Mouse (Mus musculus) limb, embryonic 15.5 days (tissue): Measurements from ENCODE around the gene Vmn2r96. TPM values are rescaled to one million over a fixed set of nuclear protein-coding genes. Genes with fewer than 3 reads are reported as not detected.
"Not testable (repeated sequence)": the region's sequence is repeated elsewhere in the genome, so short reads cannot be mapped to it uniquely, and the experiment has no call there.

Experiments used
- ATAC-seq: fragments of 200-750 bp; cut with Nextera tagmentation; 2 replicates; pipeline ENCODE4 v1.8.0; 2017; ENCODE audit warnings: low read depth, moderate TSS enrichment; ENCODE audit not compliant: insufficient number of reproducible peaks, low FRiP score, low TSS enrichment
- H3K27ac ChIP-seq: fragments of 300-500 bp; sonication (generic); 2 replicates; pipeline ENCODE4 v1.5.1; 2015; ENCODE audit warnings: moderate library complexity, mild to moderate bottlenecking, inconsistent platforms
- H3K27me3 ChIP-seq: fragments of 300-500 bp; sonication (generic); 2 replicates; pipeline ENCODE4 v1.6.1; 2015; ENCODE audit warnings: inconsistent platforms
- H3K36me3 ChIP-seq: fragments of 300-500 bp; sonication (generic); 2 replicates; pipeline ENCODE4 v1.6.1; 2015; ENCODE audit warnings: inconsistent platforms
- H3K4me1 ChIP-seq: fragments of 300-500 bp; sonication (generic); 2 replicates; pipeline ENCODE4 v1.6.1; 2015; ENCODE audit warnings: inconsistent platforms
- H3K4me2 ChIP-seq: fragments of 300-500 bp; sonication (generic); 2 replicates; pipeline ENCODE4 v1.6.1; 2015; ENCODE audit warnings: mild to moderate bottlenecking, inconsistent platforms
- H3K4me3 ChIP-seq: fragments of 300-500 bp; sonication (generic); 2 replicates; pipeline ENCODE4 v1.5.1; 2015; ENCODE audit warnings: mild to moderate bottlenecking, inconsistent platforms
- H3K9ac ChIP-seq: fragments of 300-500 bp; sonication (generic); 2 replicates; pipeline ENCODE4 v1.6.1; 2015; ENCODE audit warnings: inconsistent platforms
- H3K9me3 ChIP-seq: fragments of 300-500 bp; sonication (generic); 2 replicates; pipeline ENCODE4 v1.6.1; 2016; ENCODE audit warnings: inconsistent platforms
- WGBS: fragments of 180-500 bp; shearing (Covaris S2); methylation state at CpG from one replicate; pipeline ENCODE4 v1.1.7; 2015; 5-methylcytosine and 5-hydroxymethylcytosine counted together
- polyA plus RNA-seq: library from polyadenylated mRNA; unstranded; fragments of >200 nt; fragmentation: Nextera tagmentation; extraction: Ambion mirVana; gene quantifications from 2 replicates; pipeline ENCODE4 v1.2.1, GENCODE M21; 2015

Gene Vmn2r96
- polyA plus RNA-seq, result not detected in 2 replicates

DNA sequence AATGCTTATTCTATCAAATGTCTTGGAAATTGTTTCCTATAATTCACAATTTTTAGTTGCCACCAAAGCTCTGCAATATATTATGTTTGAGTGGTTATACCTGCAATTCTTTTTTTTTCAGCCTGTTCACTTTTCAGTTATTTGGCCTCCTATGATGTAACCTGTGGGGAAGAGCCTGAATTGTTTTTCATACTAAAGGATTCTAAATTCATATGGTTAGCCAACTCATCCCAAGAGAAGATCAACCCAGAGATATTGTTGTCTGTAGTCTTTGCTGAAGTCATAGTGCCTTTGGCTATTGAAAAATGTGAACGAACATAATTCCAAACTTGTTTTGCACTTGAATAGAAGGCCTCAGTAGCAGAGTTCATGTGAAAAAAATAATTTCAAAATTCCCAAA lies at the start of gene Vmn2r96:
TSS of gene Vmn2r96 (plus strand) at position 301 of the 400 bp plus-strand sequence.
- not testable (repeated sequence) for H3K4me1 ChIP-seq, H3K4me2 ChIP-seq

DNA sequence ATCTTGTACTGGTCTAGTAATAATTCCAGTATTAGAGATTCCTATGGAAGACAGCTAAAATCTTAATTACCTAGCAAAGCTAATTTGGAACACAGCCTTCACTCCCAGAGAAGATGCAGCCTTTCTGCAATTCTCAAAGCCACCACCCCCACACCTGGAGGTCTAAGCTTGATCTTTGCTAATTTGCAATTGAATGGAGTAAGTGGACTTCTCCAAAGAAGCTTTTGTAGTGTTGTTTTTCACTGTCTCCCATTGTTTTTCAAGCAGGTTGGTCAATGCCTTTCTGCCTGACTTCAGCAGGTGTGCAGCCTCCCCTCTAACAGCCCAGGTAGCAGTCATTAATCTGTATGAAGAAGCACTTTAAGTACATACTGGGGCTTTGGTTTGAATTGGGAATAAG lies 49.6 kb upstream of the Vmn2r96 start:
- no peaks in the 10 kb centered on the region for H3K36me3 ChIP-seq
- no peak overlapping the region for H3K27ac ChIP-seq
- H3K27me3 ChIP-seq, result no peaks in the 10 kb centered on the region
- no peaks in the 10 kb centered on the region for H3K4me1 ChIP-seq
- H3K9me3 ChIP-seq, result peaks cover 7% of the 10 kb centered on the region; the same call in 1 of the 2 replicates
- no peak overlapping the region for H3K9ac ChIP-seq
- no peak overlapping the region for H3K4me3 ChIP-seq
- H3K4me2 ChIP-seq, result no peak overlapping the region
- no peak for ATAC-seq

More for the DNA sequence above, at the start of gene Vmn2r96:
- not testable (repeated sequence) for H3K9ac ChIP-seq, ATAC-seq, H3K9me3 ChIP-seq, H3K27ac ChIP-seq, H3K36me3 ChIP-seq, H3K4me3 ChIP-seq, H3K27me3 ChIP-seq
- WGBS, result 81% methylated on average over 1 of the region's 1 CpGs

DNA sequence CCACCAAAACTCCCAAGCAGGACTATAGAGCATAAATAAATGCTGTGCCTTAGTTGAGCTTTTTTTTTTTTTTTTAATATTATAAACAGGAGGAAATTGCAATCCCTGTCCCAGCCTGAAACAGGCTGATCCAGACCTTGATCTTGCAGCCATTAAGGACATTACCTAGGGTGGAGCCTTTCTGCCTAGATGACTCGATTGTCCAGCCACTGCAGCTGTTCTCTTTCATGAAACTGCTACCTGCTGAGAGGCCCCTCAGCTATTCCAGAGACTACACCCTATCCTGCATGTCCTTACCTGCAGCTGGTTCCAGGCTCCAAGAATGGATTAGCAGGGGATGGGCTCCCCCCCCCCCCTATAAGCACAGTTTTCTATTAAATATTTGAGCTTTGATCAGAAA lies 49.0 kb upstream of the Vmn2r96 start:
- H3K9me3 ChIP-seq, result peaks cover 2% of the 10 kb centered on the region; the same call in 1 of the 2 replicates
- H3K4me2 ChIP-seq, result no peak overlapping the region
- H3K27ac ChIP-seq, result no peak overlapping the region
- no peaks in the 10 kb centered on the region for H3K36me3 ChIP-seq
- no peak overlapping the region for H3K4me3 ChIP-seq
- H3K4me1 ChIP-seq, result no peaks in the 10 kb centered on the region
- no peak overlapping the region for H3K9ac ChIP-seq
- H3K27me3 ChIP-seq, result no peaks in the 10 kb centered on the region
- 74% methylated on average over 1 of the region's 1 CpGs for WGBS
- ATAC-seq, result no peak

DNA sequence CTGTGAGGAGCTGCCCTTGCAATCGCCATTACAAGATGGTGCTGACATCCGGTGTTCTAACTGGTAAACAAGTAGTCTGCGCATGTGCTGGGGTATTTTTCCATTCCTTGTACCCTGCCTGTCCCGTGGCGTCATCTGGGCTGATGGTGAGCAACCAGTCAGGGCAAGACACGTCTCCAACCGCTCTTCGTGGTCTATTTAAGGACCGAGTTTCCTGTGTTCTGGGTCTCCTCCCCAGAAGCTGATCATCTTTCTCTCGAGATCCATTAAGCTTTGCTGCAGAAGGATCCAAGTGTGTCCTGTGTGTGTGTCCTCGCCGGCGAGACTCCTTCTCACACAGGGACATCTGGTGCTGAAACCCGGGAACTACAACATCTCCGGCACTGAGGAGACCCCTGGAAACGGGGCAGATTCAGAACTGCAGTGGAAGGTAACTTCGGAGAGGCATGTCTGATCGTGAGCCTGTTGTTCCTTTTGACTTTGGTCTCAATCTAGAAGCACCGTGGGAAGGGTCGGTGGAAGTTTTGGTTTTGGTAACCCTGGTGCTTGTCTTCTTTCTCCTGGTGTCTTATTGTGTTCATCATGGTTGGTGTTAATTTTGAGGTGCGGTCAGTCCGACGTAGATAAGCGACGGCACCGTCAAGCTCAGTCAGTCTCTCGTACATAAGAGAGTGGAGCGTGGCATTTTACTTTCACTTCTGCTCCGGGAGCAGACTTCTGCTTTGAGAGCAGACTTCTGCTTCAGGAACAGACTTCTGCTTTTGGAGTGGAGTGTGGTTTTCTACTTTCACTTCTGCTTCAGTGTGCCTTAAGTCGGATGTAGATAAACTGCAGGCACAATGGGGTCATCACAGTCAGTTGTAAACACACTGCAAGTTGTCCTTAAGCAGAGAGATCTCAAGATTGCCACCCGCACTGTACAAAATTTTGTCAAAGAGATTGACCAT lies 14.5 kb upstream of the Vmn2r96 start:
- not testable (repeated sequence) for H3K9ac ChIP-seq, H3K4me3 ChIP-seq, H3K9me3 ChIP-seq, H3K4me1 ChIP-seq, H3K36me3 ChIP-seq, H3K4me2 ChIP-seq, H3K27me3 ChIP-seq, ATAC-seq, H3K27ac ChIP-seq
- WGBS, result 89% methylated on average over 31 of the region's 31 CpGs

DNA sequence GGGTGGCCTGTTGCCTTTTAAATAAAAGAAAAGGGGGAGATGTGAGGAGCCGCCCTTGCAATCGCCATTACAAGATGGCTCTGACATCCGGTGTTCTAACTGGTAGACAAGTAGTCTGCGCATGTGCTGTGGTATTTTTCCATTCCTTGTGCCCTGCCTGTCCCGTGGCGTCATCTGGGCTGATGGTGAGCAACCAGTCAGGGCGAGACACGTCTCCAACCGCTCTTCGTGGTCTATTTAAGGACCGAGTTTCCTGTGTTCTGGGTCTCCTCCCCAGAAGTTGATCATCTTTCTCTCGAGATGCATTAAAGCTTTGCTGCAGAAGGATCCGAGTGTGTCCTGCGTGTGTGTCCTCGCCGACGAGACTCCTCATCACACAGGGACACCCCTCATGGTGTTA lies 6.8 kb upstream of the Vmn2r96 start:
- H3K4me3 ChIP-seq, H3K4me1 ChIP-seq, H3K4me2 ChIP-seq, H3K9me3 ChIP-seq, H3K27ac ChIP-seq, H3K9ac ChIP-seq, H3K36me3 ChIP-seq, ATAC-seq, H3K27me3 ChIP-seq: not testable (repeated sequence)
- 86% methylated on average over 17 of the region's 17 CpGs for WGBS

DNA sequence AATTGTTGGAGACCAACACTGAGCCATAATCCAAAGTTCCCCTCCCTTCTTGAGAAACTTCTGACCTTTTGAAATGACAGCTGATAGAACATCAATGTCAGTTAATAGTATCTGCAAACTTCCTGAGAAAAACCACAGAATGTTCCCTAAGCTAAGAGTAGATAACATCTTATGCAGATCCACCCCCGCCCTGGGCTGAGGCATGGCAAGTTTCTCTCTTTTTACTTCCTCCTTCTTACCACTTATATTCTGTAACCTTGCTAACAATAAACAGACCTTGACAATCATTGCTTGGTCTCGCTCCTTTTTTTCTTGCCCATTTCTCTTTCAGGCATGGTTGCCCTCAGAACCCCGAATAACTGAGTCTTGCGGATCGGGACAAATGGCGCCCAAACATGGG lies 42.2 kb downstream of the Vmn2r96 start:
- H3K27me3 ChIP-seq, H3K4me2 ChIP-seq, H3K4me1 ChIP-seq, ATAC-seq, H3K9ac ChIP-seq, H3K4me3 ChIP-seq, H3K27ac ChIP-seq, H3K36me3 ChIP-seq: not testable (repeated sequence)
- H3K9me3 ChIP-seq, result peaks cover 10% of the 10 kb centered on the region
- 93% methylated on average over 6 of the region's 6 CpGs for WGBS

DNA sequence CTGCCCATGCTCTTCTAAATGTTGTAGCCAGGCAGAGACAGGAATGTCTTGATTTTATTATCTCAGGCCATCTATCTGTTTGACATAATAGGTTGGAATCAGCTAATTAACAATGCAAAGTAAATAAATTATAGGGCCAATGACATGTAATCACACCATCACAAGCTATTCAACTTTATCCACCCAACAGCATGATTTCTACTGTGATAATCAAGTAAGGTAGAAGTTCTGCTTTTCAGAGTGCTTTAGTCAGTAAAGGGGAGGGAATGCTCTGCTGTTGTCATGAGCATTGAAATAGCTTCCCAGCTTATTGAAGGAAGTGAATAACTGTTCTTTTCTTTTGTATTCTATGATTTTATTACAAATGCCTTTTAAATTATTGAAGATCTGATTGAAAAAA lies 53.6 kb downstream of the Vmn2r96 start:
- H3K4me1 ChIP-seq, result no peaks in the 10 kb centered on the region
- no peak overlapping the region for H3K9ac ChIP-seq
- H3K4me2 ChIP-seq, result no peak overlapping the region
- H3K27me3 ChIP-seq, result no peaks in the 10 kb centered on the region
- no peak overlapping the region for H3K27ac ChIP-seq
- no peak overlapping the region for H3K4me3 ChIP-seq
- no peak for ATAC-seq
- H3K9me3 ChIP-seq, result no peaks in the 10 kb centered on the region; the same call in 1 of the 2 replicates
- H3K36me3 ChIP-seq, result no peaks in the 10 kb centered on the region

Other genes with a start within 250 kb of the Vmn2r96 start
- gene Vmn2r95, start 149.1 kb upstream of the Vmn2r96 start, polyA plus RNA-seq, result not detected in 2 replicates